Mouse (Mus musculus) neural tube, embryonic 13.5 days (tissue): ENCODE results near the gene Ank2. TPM values are rescaled to one million over a fixed set of nuclear protein-coding genes. Genes with fewer than 3 reads are reported as not detected.

Source experiments
- ATAC-seq: fragments of 200-750 bp; cut with Nextera tagmentation; 2 replicates; pipeline ENCODE4 v1.8.0; 2017; ENCODE audit warnings: low read depth, mild to moderate bottlenecking, moderate TSS enrichment, moderate library complexity
- H3K27ac ChIP-seq: fragments of 300-500 bp; sonication (generic); replicated peaks from 2 replicates; pipeline ENCODE4 v1.5.1; 2015; ENCODE audit warnings: moderate library complexity, mild to moderate bottlenecking, inconsistent platforms
- H3K27me3 ChIP-seq: fragments of 300-500 bp; sonication (generic); 2 replicates; pipeline ENCODE4 v1.6.1; 2015; ENCODE audit warnings: mild to moderate bottlenecking, inconsistent platforms
- H3K36me3 ChIP-seq: fragments of 300-500 bp; sonication (generic); 2 replicates; pipeline ENCODE4 v1.6.1; 2015; ENCODE audit warnings: mild to moderate bottlenecking, inconsistent platforms
- H3K4me1 ChIP-seq: fragments of 300-500 bp; sonication (generic); replicated peaks from 2 replicates; pipeline ENCODE4 v1.6.1; 2015; ENCODE audit warnings: inconsistent platforms
- H3K4me2 ChIP-seq: fragments of 300-500 bp; sonication (generic); 2 replicates; pipeline ENCODE4 v1.6.1; 2015; ENCODE audit warnings: inconsistent platforms, mild to moderate bottlenecking, moderate library complexity
- H3K4me3 ChIP-seq: fragments of 300-500 bp; sonication (generic); 2 replicates; pipeline ENCODE4 v1.5.1; 2015; ENCODE audit warnings: mild to moderate bottlenecking, inconsistent platforms
- H3K9ac ChIP-seq: fragments of 300-500 bp; sonication (generic); 2 replicates; pipeline ENCODE4 v1.6.1; 2015; ENCODE audit warnings: moderate library complexity, mild to moderate bottlenecking, inconsistent platforms
- H3K9me3 ChIP-seq: fragments of 300-500 bp; sonication (generic); 2 replicates; pipeline ENCODE4 v1.6.1; 2016; ENCODE audit warnings: inconsistent platforms
- WGBS: fragments of 180-500 bp; shearing (Covaris S2); methylation state at CpG from one replicate; pipeline ENCODE4 v1.1.7; 2015; 5-methylcytosine and 5-hydroxymethylcytosine counted together
- microRNA counts: library from miRNA; unstranded; fragments of <30 nt; microRNA quantifications from one replicate; lab custom pipeline; 2016
- microRNA-seq: library from miRNA; unstranded; fragments of <30 nt; microRNA quantifications from one replicate; pipeline ENCODE4, GENCODE M21; 2016
- polyA plus RNA-seq: library from polyadenylated mRNA; unstranded; fragments of >200 nt; fragmentation: Nextera tagmentation; extraction: Ambion mirVana; gene quantifications from 2 replicates; pipeline ENCODE4 v1.2.1, GENCODE M21; 2015

Gene Ank2
- polyA plus RNA-seq, 1 experiment from 2014 or later, result 119 TPM

- H3K4me3 ChIP-seq, result no peak overlapping the region
- H3K27ac ChIP-seq, result no peak overlapping the region
- no peak overlapping the region for H3K4me2 ChIP-seq
- no peaks in the 10 kb centered on the region for H3K27me3 ChIP-seq
- no peak overlapping the region for H3K9ac ChIP-seq
- H3K4me1 ChIP-seq, result no peaks in the 10 kb centered on the region
- no peaks in the 10 kb centered on the region for H3K36me3 ChIP-seq
- peak; percentile 75 for ATAC-seq
- 14% methylated on average over 3 of the region's 3 CpGs for WGBS
- H3K9me3 ChIP-seq, result no peaks in the 10 kb centered on the region
Observed at GRCm38 (mm10) chr3:126903543-126903942, 595.6 kb downstream of the Ank2 start.

GRCm38 (mm10) chr3:126886644-126887043, 612.5 kb downstream of the Ank2 start:
- no peak overlapping the region for H3K27ac ChIP-seq
- no peaks in the 10 kb centered on the region for H3K36me3 ChIP-seq
- 29% methylated on average over 4 of the region's 4 CpGs for WGBS
- no peak overlapping the region for H3K9ac ChIP-seq
- peaks cover 9% of the 10 kb centered on the region for H3K4me1 ChIP-seq
- no peak overlapping the region for H3K4me2 ChIP-seq
- peak; percentile 63; the same call in 1 of the 2 replicates for ATAC-seq
- no peaks in the 10 kb centered on the region for H3K9me3 ChIP-seq
- H3K4me3 ChIP-seq, result no peak overlapping the region
- H3K27me3 ChIP-seq, result no peaks in the 10 kb centered on the region

- no peak overlapping the region for H3K27ac ChIP-seq
- H3K4me3 ChIP-seq, result no peak overlapping the region
- 0 out of 2 replicates have a peak, but pooled peaks cover 2% of the 10 kb centered on the region for H3K9me3 ChIP-seq
- H3K9ac ChIP-seq, result no peak overlapping the region
- no peaks in the 10 kb centered on the region for H3K36me3 ChIP-seq
- ATAC-seq, result peak; percentile 19; the same call in 1 of the 2 replicates
- H3K27me3 ChIP-seq, result no peaks in the 10 kb centered on the region
- H3K4me1 ChIP-seq, result peaks cover 9% of the 10 kb centered on the region
- 59% methylated on average over 4 of the region's 4 CpGs for WGBS
- no peak overlapping the region for H3K4me2 ChIP-seq
Observed at GRCm38 (mm10) chr3:126886090-126886489, 613.1 kb downstream of the Ank2 start.

GRCm38 (mm10) chr3:126878233-126878632, 620.9 kb downstream of the Ank2 start:
- H3K9me3 ChIP-seq, result 0 out of 2 replicates have a peak, but pooled peaks cover 2% of the 10 kb centered on the region
- 59% methylated on average over 1 of the region's 1 CpGs for WGBS
- H3K27me3 ChIP-seq, result no peaks in the 10 kb centered on the region
- no peak overlapping the region for H3K9ac ChIP-seq
- ATAC-seq, result no peak
- H3K27ac ChIP-seq, result no peak overlapping the region
- no peak overlapping the region for H3K4me3 ChIP-seq
- no peaks in the 10 kb centered on the region for H3K36me3 ChIP-seq
- H3K4me2 ChIP-seq, result no peak overlapping the region
- H3K4me1 ChIP-seq, result no peaks in the 10 kb centered on the region

MicroRNA genes within 50 kb of the gene (microRNA counts, 519-probe panel; counts per million panel counts)
- microRNA mmu-miR-302a (lab: Ali Mortazavi, UCI) (not detected), microRNA mmu-miR-302b (lab: Ali Mortazavi, UCI) (not detected), microRNA mmu-miR-302c (lab: Ali Mortazavi, UCI) (not detected), microRNA mmu-miR-302d (lab: Ali Mortazavi, UCI) (2,142 counts per million, percentile 16 among the panel's probes with 10 or more counts), microRNA mmu-miR-367 (lab: Ali Mortazavi, UCI) (2,586 counts per million, percentile 26 among the panel's probes with 10 or more counts)

Small RNAs within 50 kb of the gene (microRNA-seq; reads per million reads assigned to microRNA genes)
- not detected for gene Gm44494
- 116 reads per million, percentile 57 among the genes with 10 or more reads in this experiment for gene Mir302a
- 73.4 reads per million, percentile 50 among the genes with 10 or more reads in this experiment for gene Mir302b
- gene Mir302c, result 9.3 reads per million, percentile 27 among the genes with 10 or more reads in this experiment
- 98.8 reads per million, percentile 55 among the genes with 10 or more reads in this experiment for gene Mir302d
- not detected for gene Mir367

Other genes starting within 250 kb of the Ank2 start
- 30.6 and 34.0 TPM in 2 replicates for gene Larp7, start 54.0 kb upstream of the Ank2 start, polyA plus RNA-seq
- 4.1 and 4.5 TPM in 2 replicates for gene Zgrf1, start 54.1 kb upstream of the Ank2 start, polyA plus RNA-seq
- gene Neurog2, start 133.8 kb upstream of the Ank2 start, polyA plus RNA-seq, result 10.1 and 13.6 TPM in 2 replicates